Mouse (Mus musculus): Measurements from ENCODE around the gene Nedd9.

GRCm38 (mm10) chr13:41486606-41487408, at the start of gene Nedd9:
- no peak for TF ChIP-seq CHD2 (IDR thresholded peaks at IDR 0.05; ENCODE audit: low read depth, low read length)
- no peak for TF ChIP-seq HCFC1 (IDR thresholded peaks at IDR 0.05; ENCODE audit: borderline replicate concordance, insufficient read depth, low read length)
- TF ChIP-seq MAFK (IDR thresholded peaks at IDR 0.05; ENCODE audit: insufficient read depth, low read depth, low read length), result no peak
- TF ChIP-seq ZNF384 (IDR thresholded peaks at IDR 0.05; ENCODE audit: low read depth, low read length), result no peak
- no peak for TF ChIP-seq ZC3H11A (IDR thresholded peaks at IDR 0.05; ENCODE audit: borderline replicate concordance, low read depth, low read length)

Data from ES-E14 (cell line).